Mouse (Mus musculus) testis, adult 2 months (tissue): ENCODE data around the gene Hist2h2aa2. TPM values are rescaled to one million over a fixed set of nuclear protein-coding genes. Genes with fewer than 3 reads are reported as not detected.
"Not testable (repeated sequence)": the region's sequence is repeated elsewhere in the genome, so short reads cannot be mapped to it uniquely, and the experiment has no call there.

Experiments
- H3K27ac ChIP-seq: fragments of 200-500 bp; 2 replicates; pipeline ENCODE4 v1.5.1; 2012; ENCODE audit warnings: low read depth, low read length; ENCODE audit not compliant: control insufficient read depth, insufficient read depth
- H3K27me3 ChIP-seq: fragments of 200-500 bp; 2 replicates; pipeline ENCODE4 v1.6.1; 2012; ENCODE audit warnings: mild to moderate bottlenecking, low read length, moderate library complexity; ENCODE audit not compliant: control insufficient read depth, insufficient read depth
- H3K36me3 ChIP-seq: fragments of 200-500 bp; 2 replicates; pipeline ENCODE4 v1.6.1; 2012; ENCODE audit warnings: mild to moderate bottlenecking, low read length; ENCODE audit not compliant: control insufficient read depth, insufficient read depth
- H3K4me1 ChIP-seq: fragments of 200-500 bp; 2 replicates; pipeline ENCODE4 v1.6.1; 2012; ENCODE audit warnings: low read length; ENCODE audit not compliant: control insufficient read depth, insufficient read depth
- H3K4me3 ChIP-seq: fragments of 200-500 bp; 2 replicates; pipeline ENCODE4 v1.5.1; 2012; ENCODE audit warnings: low read depth, mild to moderate bottlenecking, low read length, moderate library complexity, mixed read lengths; ENCODE audit not compliant: control insufficient read depth
- CTCF ChIP-seq: fragments of 200-500 bp; IDR thresholded peaks from 2 replicates; pipeline ENCODE4 v1.5.1; 2012; ENCODE audit warnings: low read depth, mild to moderate bottlenecking, inconsistent platforms, low read length, moderate library complexity; ENCODE audit not compliant: control insufficient read depth, insufficient read depth, insufficient replicate concordance
- POLR2A ChIP-seq: fragments of 200-500 bp; IDR thresholded peaks from 2 replicates; pipeline ENCODE4 v1.6.1; 2012; ENCODE audit warnings: low read depth, mild to moderate bottlenecking, inconsistent platforms, low read length, moderate library complexity; ENCODE audit not compliant: control insufficient read depth
- polyA plus RNA-seq: library from polyadenylated mRNA; depleted of rRNA; stranded (reverse); fragments of >200 nt; gene quantifications from 2 replicates; pipeline ENCODE4 v1.2.3, GENCODE M21; 2012; rRNA removed

The Hist2h2aa2 gene
- polyA plus RNA-seq, result 37.8 and 209 TPM in 2 replicates

- H3K27ac ChIP-seq, result peak within 1 kb of the TSS; percentile 84
- not testable (repeated sequence) for H3K4me1 ChIP-seq
- peak; percentile 73 for TF ChIP-seq POLR2A
Measured at GRCm38 (mm10) chr3:96239949-96240798, at the start of gene Hist2h2aa2. Gene Hist2h2aa2, minus strand, starts transcription at chr3:96240276.

GRCm38 (mm10) chr3:96289201-96289600 is 49.1 kb upstream of the Hist2h2aa2 start:
- TF ChIP-seq CTCF (no peak), POLR2A (no peak)
- H3K4me1 ChIP-seq, result no peaks in the 10 kb centered on the region
- no peak overlapping the region for H3K27ac ChIP-seq
- H3K36me3 ChIP-seq, result no peaks in the 10 kb centered on the region
- no peaks in the 10 kb centered on the region for H3K27me3 ChIP-seq
- no peak overlapping the region for H3K4me3 ChIP-seq

More at GRCm38 (mm10) chr3:96239949-96240798, at the start of gene Hist2h2aa2:
- not testable (repeated sequence) for H3K27me3 ChIP-seq, H3K36me3 ChIP-seq
- peak within 1 kb of the TSS; percentile 86 for H3K4me3 ChIP-seq

- H3K27ac ChIP-seq, H3K4me1 ChIP-seq, H3K36me3 ChIP-seq, H3K27me3 ChIP-seq, H3K4me3 ChIP-seq: not testable (repeated sequence)
- peak; percentile 95 for TF ChIP-seq CTCF
Measured at GRCm38 (mm10) chr3:96287334-96287733, 47.3 kb upstream of the Hist2h2aa2 start.

GRCm38 (mm10) chr3:96284457-96284856 is 44.4 kb upstream of the Hist2h2aa2 start:
- no peaks in the 10 kb centered on the region for H3K36me3 ChIP-seq
- no peak overlapping the region for H3K4me3 ChIP-seq
- TF ChIP-seq CTCF (no peak), POLR2A (no peak)
- H3K27me3 ChIP-seq, result no peaks in the 10 kb centered on the region
- no peaks in the 10 kb centered on the region; the same call in 1 of the 2 replicates for H3K4me1 ChIP-seq
- no peak overlapping the region for H3K27ac ChIP-seq

GRCm38 (mm10) chr3:96280660-96281059 is 40.6 kb upstream of the Hist2h2aa2 start:
- no peak for TF ChIP-seq CTCF
- no peak for TF ChIP-seq POLR2A
- Histone ChIP-seq H3K36me3 (no peaks in the 10 kb centered on the region), H3K4me1 (peaks cover 9% of the 10 kb centered on the region), H3K4me3 (no peak overlapping the region), H3K27ac (no peak overlapping the region), H3K27me3 (no peaks in the 10 kb centered on the region)

- TF ChIP-seq POLR2A (no peak), CTCF (peak; percentile 89)
- no peak overlapping the region for H3K27ac ChIP-seq
- peak overlapping the region; percentile 68 for H3K4me3 ChIP-seq
- H3K27me3 ChIP-seq, result no peaks in the 10 kb centered on the region
- no peaks in the 10 kb centered on the region for H3K36me3 ChIP-seq
- H3K4me1 ChIP-seq, result peaks cover 9% of the 10 kb centered on the region
Measured at GRCm38 (mm10) chr3:96277800-96278624, 37.9 kb upstream of the Hist2h2aa2 start.

- no peaks in the 10 kb centered on the region for H3K27me3 ChIP-seq
- H3K4me3 ChIP-seq, result peak overlapping the region; percentile 68; the same call in 1 of the 2 replicates
- H3K27ac ChIP-seq, result no peak overlapping the region
- TF ChIP-seq CTCF (no peak), POLR2A (no peak)
- peaks cover 9% of the 10 kb centered on the region for H3K4me1 ChIP-seq
- no peaks in the 10 kb centered on the region for H3K36me3 ChIP-seq
Measured at GRCm38 (mm10) chr3:96277428-96277799, 37.3 kb upstream of the Hist2h2aa2 start.
